Mouse (Mus musculus) embryonic fibroblast, embryonic 13.5 days (primary cell): ENCODE measurements around the gene Rhof.

ENCODE experiments used
- CTCF ChIP-seq: IDR thresholded peaks from 2 replicates; pipeline ENCODE4 v1.5.1; 2011; ENCODE audit warnings: mild to moderate bottlenecking, control low read depth, low read length, moderate library complexity, borderline replicate concordance; ENCODE audit not compliant: insufficient read depth
- POLR2A ChIP-seq: IDR thresholded peaks from 2 replicates; pipeline ENCODE4 v1.6.1; 2011; ENCODE audit warnings: low read depth, mild to moderate bottlenecking, control low read depth, low read length, moderate library complexity

DNA sequence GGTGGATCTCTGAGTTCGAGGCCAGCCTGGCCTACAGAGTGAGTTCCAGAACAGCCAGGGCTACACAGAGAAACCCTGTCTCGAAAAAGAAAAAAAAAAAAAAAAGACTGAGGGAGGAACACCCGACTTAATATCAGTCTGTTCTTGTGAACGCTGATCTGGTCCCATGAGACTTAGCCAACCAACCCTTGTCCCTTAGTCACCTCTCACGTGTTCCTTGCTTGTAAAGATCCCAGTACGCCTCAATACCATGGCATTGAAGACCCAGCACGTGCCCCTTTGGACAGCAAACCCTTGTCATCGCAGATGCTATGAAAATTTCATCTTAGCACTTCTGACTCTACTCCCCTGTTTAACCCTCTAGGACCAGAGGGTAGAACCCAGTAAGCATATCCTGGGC lies 36.2 kb downstream of the Rhof start:
- TF ChIP-seq POLR2A (no peak), CTCF (no peak)
